Mouse (Mus musculus): ENCODE results near the gene Frmpd4.

The Frmpd4 gene

GRCm38 (mm10) chrX:168124043-168124442 lies 453.0 kb downstream of the Frmpd4 start:
- in situ Hi-C loops (cut with MboI, MseI): no loop called here

- in situ Hi-C loops (cut with MboI, MseI): no loop called here
Measured at GRCm38 (mm10) chrX:168123589-168123965, 453.5 kb downstream of the Frmpd4 start.

GRCm38 (mm10) chrX:168122806-168123588 lies 454.0 kb downstream of the Frmpd4 start:
- in situ Hi-C loops (cut with MboI, MseI): no loop called here

GRCm38 (mm10) chrX:168041589-168041988 lies 535.4 kb downstream of the Frmpd4 start:
- in situ Hi-C loops (cut with MboI, MseI): no loop called here

- in situ Hi-C loops (cut with MboI, MseI): no loop called here
Measured at GRCm38 (mm10) chrX:168020574-168021145, 556.4 kb downstream of the Frmpd4 start.

GRCm38 (mm10) chrX:168017792-168018191 lies 559.2 kb downstream of the Frmpd4 start:
- in situ Hi-C loops (cut with MboI, MseI): no loop called here

GRCm38 (mm10) chrX:167984835-167985234 lies 592.2 kb downstream of the Frmpd4 start:
- in situ Hi-C loops (cut with MboI, MseI): no loop called here

GRCm38 (mm10) chrX:167951207-167951606 lies 625.8 kb downstream of the Frmpd4 start:
- in situ Hi-C loops (cut with MboI, MseI): no loop called here

GRCm38 (mm10) chrX:167909483-167909882 lies 667.5 kb downstream of the Frmpd4 start:
- in situ Hi-C loops (cut with MboI, MseI): no loop called here

GRCm38 (mm10) chrX:167901046-167901445 lies 676.0 kb downstream of the Frmpd4 start:
- in situ Hi-C loops (cut with MboI, MseI): no loop called here

- in situ Hi-C loops (cut with MboI, MseI): no loop called here
Measured at GRCm38 (mm10) chrX:167854821-167855220, 722.2 kb downstream of the Frmpd4 start.

- in situ Hi-C loops (cut with MboI, MseI): no loop called here
Measured at GRCm38 (mm10) chrX:167832543-167832942, 744.5 kb downstream of the Frmpd4 start.

- in situ Hi-C loops (cut with MboI, MseI): loop anchor here (10.0 kb wide), 1 partner anchor 254 kb away; no protein-coding TSS in a partner anchor
Measured at GRCm38 (mm10) chrX:167828456-167828855, 748.6 kb downstream of the Frmpd4 start.

GRCm38 (mm10) chrX:167817363-167817762 lies 759.7 kb downstream of the Frmpd4 start:
- in situ Hi-C loops (cut with MboI, MseI): loop anchor here (5.0 kb wide), 2 partner anchors 320 to 530 kb away; no protein-coding TSS in a partner anchor

GRCm38 (mm10) chrX:167810120-167810519 lies 766.9 kb downstream of the Frmpd4 start:
- in situ Hi-C loops (cut with MboI, MseI): no loop called here

- in situ Hi-C loops (cut with MboI, MseI): no loop called here
Measured at GRCm38 (mm10) chrX:167808572-167808971, 768.5 kb downstream of the Frmpd4 start.

- in situ Hi-C loops (cut with MboI, MseI): no loop called here
Measured at GRCm38 (mm10) chrX:167788737-167789136, 788.3 kb downstream of the Frmpd4 start.

- in situ Hi-C loops (cut with MboI, MseI): no loop called here
Measured at GRCm38 (mm10) chrX:167783526-167783925, 793.5 kb downstream of the Frmpd4 start.

GRCm38 (mm10) chrX:167719564-167719981 lies 857.5 kb downstream of the Frmpd4 start:
- in situ Hi-C loops (cut with MboI, MseI): no loop called here

GRCm38 (mm10) chrX:167719092-167719491 lies 857.9 kb downstream of the Frmpd4 start:
- in situ Hi-C loops (cut with MboI, MseI): no loop called here

- in situ Hi-C loops (cut with MboI, MseI): no loop called here
Measured at GRCm38 (mm10) chrX:167654806-167655495, 922.1 kb downstream of the Frmpd4 start.

- in situ Hi-C loops (cut with MboI, MseI): no loop called here
Measured at GRCm38 (mm10) chrX:167654249-167654648, 922.8 kb downstream of the Frmpd4 start.
